Mouse (Mus musculus): ENCODE results near the gene Bmp3.

The Bmp3 gene

DNA sequence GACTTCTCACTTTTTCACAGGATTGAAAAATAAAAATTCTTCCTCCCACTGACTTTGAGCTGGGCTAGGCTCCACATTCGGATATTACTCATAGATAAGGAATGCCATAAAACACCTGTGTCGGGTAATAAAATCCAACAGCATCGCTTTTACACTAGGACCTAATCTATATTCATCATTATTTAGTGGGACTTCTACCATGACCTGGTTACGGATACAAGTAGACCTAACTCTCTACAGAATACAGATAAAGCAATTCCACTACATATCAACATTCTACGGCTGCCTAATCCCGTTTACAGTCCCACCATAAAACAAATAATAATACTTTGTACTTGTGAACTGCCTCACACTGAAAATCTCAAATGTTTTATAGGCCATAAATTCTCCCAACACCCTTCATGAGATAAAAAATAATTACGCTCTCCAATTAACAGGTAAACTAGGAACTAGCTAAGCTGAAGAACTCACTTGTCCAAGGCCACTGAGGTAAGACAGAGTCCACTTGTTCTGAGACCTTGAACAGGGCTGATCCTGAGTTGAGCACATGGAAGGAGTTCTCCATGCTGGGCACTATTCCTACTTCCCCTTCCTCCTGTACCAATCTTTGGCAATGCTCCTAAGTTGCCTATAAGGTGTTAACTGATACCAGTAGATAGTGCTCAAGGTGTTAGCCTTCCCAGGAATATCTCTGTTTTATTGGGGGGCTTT is 11.5 kb upstream of the Bmp3 start:
- Histone ChIP-seq H3K4me3 (replicated peaks; ENCODE audit: low read length) (no peak overlapping the region), H3K36me3 (ENCODE audit: insufficient read depth, low read length) (no peaks in the 10 kb centered on the region), H3K4me1 (replicated peaks; ENCODE audit: low read depth, low read length) (no peaks in the 10 kb centered on the region), H3K9me3 (ENCODE audit: low read length) (no peaks in the 10 kb centered on the region), H3K27me3 (ENCODE audit: insufficient read depth, low read length) (no peaks in the 10 kb centered on the region; the same call in 1 of the 2 replicates)
- no peak for TF ChIP-seq POU5F1 (IDR thresholded peaks at IDR 0.05; ENCODE audit: borderline replicate concordance, low read length)
- no peak for TF ChIP-seq NANOG (IDR thresholded peaks at IDR 0.05; ENCODE audit: borderline replicate concordance, low read length)
- no peak for TF ChIP-seq CTCF (conservative IDR thresholded peaks at IDR 0.05; ENCODE audit: low read length)

DNA sequence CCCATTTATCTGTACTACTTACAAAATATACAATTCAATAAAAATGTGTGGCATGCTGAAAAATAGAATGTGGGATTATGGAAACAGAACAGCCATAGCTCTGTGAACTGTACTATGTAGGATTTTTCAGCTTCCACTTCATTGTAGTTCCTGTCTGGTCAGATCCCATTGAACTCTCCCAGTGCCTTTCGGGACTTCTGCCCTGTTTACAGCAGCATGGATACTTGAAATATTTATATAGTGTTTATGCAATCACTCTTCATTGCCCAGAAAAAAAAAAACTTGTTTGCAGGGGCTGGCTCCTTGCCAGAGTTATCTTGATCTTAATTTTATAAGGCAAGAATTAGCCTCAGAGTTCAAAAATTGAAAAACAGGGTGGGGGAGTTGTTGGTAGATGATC is 9.6 kb upstream of the Bmp3 start:
- Histone ChIP-seq H3K9me3 (ENCODE audit: low read length) (no peaks in the 10 kb centered on the region), H3K4me1 (replicated peaks; ENCODE audit: low read depth, low read length) (no peaks in the 10 kb centered on the region), H3K4me3 (replicated peaks; ENCODE audit: low read length) (no peak overlapping the region), H3K36me3 (ENCODE audit: insufficient read depth, low read length) (no peaks in the 10 kb centered on the region), H3K27me3 (ENCODE audit: insufficient read depth, low read length) (no peaks in the 10 kb centered on the region; the same call in 1 of the 2 replicates)
- TF ChIP-seq POU5F1 (IDR thresholded peaks at IDR 0.05; ENCODE audit: borderline replicate concordance, low read length) = no peak
- TF ChIP-seq CTCF (conservative IDR thresholded peaks at IDR 0.05; ENCODE audit: low read length) = no peak
- TF ChIP-seq NANOG (IDR thresholded peaks at IDR 0.05; ENCODE audit: borderline replicate concordance, low read length) = no peak

GRCm38 (mm10) chr5:98854627-98855564 is 681 bp downstream of the Bmp3 start:
- peaks cover 57% of the 10 kb centered on the region for H3K27me3 ChIP-seq (ENCODE audit: insufficient read depth, low read length)

DNA sequence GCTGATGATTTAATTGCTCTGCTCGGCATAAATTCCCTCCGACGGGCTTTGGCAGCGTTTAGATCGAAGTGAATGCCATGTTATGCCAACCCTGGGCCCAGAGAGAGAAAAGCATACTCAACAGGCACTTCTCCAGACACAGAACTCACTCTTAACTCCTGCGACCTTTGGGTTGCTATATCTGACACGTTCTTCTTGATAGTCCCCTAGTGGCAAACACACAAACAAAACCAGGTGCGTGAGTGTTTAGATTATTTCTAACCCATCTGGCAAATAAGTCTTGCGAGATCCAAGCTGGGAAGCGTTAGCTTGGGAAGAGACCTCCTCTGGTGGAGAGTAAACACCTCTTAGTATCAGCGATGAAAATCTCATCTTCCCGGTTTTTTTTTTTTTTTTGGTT is 1.5 kb downstream of the Bmp3 start:
- no peaks in the 10 kb centered on the region for H3K36me3 ChIP-seq (ENCODE audit: insufficient read depth, low read length)
- H3K4me1 ChIP-seq (replicated peaks; ENCODE audit: low read depth, low read length) = peaks cover 10% of the 10 kb centered on the region; the same call in 1 of the 2 replicates
- H3K4me3 ChIP-seq (replicated peaks; ENCODE audit: low read length) = 0 out of 2 replicates have a peak overlapping the region, but pooled peaks have one; percentile 79
- TF ChIP-seq NANOG (IDR thresholded peaks at IDR 0.05; ENCODE audit: borderline replicate concordance, low read length) (no peak), CTCF (conservative IDR thresholded peaks at IDR 0.05; ENCODE audit: low read length) (no peak), POU5F1 (IDR thresholded peaks at IDR 0.05; ENCODE audit: borderline replicate concordance, low read length) (no peak)
- no peaks in the 10 kb centered on the region for H3K9me3 ChIP-seq (ENCODE audit: low read length)
- H3K27me3 ChIP-seq (ENCODE audit: insufficient read depth, low read length) = peaks cover 59% of the 10 kb centered on the region

More at GRCm38 (mm10) chr5:98854627-98855564, 681 bp downstream of the Bmp3 start:
- Histone ChIP-seq H3K9me3 (ENCODE audit: low read length) (no peaks in the 10 kb centered on the region), H3K4me1 (replicated peaks; ENCODE audit: low read depth, low read length) (peaks cover 10% of the 10 kb centered on the region; the same call in 1 of the 2 replicates), H3K36me3 (ENCODE audit: insufficient read depth, low read length) (no peaks in the 10 kb centered on the region), H3K4me3 (replicated peaks; ENCODE audit: low read length) (peak overlapping the region; percentile 79)
- TF ChIP-seq CTCF (conservative IDR thresholded peaks at IDR 0.05; ENCODE audit: low read length) = no peak
- no peak for TF ChIP-seq POU5F1 (IDR thresholded peaks at IDR 0.05; ENCODE audit: borderline replicate concordance, low read length)
- TF ChIP-seq NANOG (IDR thresholded peaks at IDR 0.05; ENCODE audit: borderline replicate concordance, low read length) = no peak

DNA sequence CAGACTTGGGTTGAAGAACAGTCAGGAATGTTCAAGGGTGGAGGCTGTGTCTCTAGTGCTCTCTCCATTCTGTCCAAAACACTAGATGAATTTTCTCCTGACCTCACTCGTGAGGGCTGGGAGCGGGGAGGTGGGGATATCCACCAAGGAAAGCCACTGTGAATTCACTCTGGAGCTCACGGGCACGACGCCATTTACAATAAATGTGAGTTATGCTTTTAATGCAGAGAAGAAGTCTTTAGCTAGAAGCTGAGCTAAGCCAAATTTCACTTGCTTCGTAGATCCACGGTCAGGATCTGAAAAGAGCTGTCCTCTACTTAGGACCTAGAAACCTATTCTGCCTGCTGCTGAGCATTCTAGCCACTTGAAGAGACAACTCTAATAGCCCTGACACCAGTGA is 2.1 kb downstream of the Bmp3 start:
- H3K9me3 ChIP-seq (ENCODE audit: low read length) = no peaks in the 10 kb centered on the region
- no peaks in the 10 kb centered on the region for H3K36me3 ChIP-seq (ENCODE audit: insufficient read depth, low read length)
- peaks cover 10% of the 10 kb centered on the region; the same call in 1 of the 2 replicates for H3K4me1 ChIP-seq (replicated peaks; ENCODE audit: low read depth, low read length)
- H3K27me3 ChIP-seq (ENCODE audit: insufficient read depth, low read length) = peaks cover 65% of the 10 kb centered on the region
- TF ChIP-seq NANOG (IDR thresholded peaks at IDR 0.05; ENCODE audit: borderline replicate concordance, low read length) = no peak
- TF ChIP-seq POU5F1 (IDR thresholded peaks at IDR 0.05; ENCODE audit: borderline replicate concordance, low read length) = no peak
- TF ChIP-seq CTCF (conservative IDR thresholded peaks at IDR 0.05; ENCODE audit: low read length) = no peak
- no peak overlapping the region for H3K4me3 ChIP-seq (replicated peaks; ENCODE audit: low read length)

GRCm38 (mm10) chr5:98863891-98864290 is 9.7 kb downstream of the Bmp3 start:
- Histone ChIP-seq H3K4me3 (replicated peaks; ENCODE audit: low read length) (no peak overlapping the region), H3K36me3 (ENCODE audit: insufficient read depth, low read length) (no peaks in the 10 kb centered on the region), H3K27me3 (ENCODE audit: insufficient read depth, low read length) (peaks cover 18% of the 10 kb centered on the region), H3K4me1 (replicated peaks; ENCODE audit: low read depth, low read length) (no peaks in the 10 kb centered on the region), H3K9me3 (ENCODE audit: low read length) (no peaks in the 10 kb centered on the region)
- no peak for TF ChIP-seq NANOG (IDR thresholded peaks at IDR 0.05; ENCODE audit: borderline replicate concordance, low read length)
- peak; percentile 26; the same call in 1 of the 2 replicates for TF ChIP-seq CTCF (conservative IDR thresholded peaks at IDR 0.05; ENCODE audit: low read length)

GRCm38 (mm10) chr5:98865146-98865545 is 10.9 kb downstream of the Bmp3 start:
- no peaks in the 10 kb centered on the region for H3K4me1 ChIP-seq (replicated peaks; ENCODE audit: low read depth, low read length)

DNA sequence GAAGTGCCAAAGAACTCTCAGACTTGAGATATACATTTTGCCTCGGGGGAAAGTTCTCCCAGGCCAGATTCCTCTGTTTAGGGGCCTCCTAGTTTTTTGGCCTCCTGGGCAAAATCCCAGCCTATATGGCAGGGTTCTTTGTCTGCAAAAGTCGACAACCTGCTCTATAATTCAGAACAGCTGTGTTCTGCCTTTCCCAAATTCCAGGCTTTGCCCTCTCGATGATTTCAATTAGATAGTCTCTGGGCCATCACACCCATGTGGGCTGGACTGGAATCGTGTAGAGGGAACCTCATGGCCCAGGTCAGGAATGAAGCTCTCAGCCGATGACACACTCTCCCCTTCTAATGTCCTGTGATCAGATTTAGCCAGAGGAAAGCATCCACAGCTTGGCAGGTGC is 21.8 kb downstream of the Bmp3 start:
- H3K4me1 ChIP-seq (replicated peaks; ENCODE audit: low read depth, low read length) = no peaks in the 10 kb centered on the region
- no peak overlapping the region for H3K4me3 ChIP-seq (replicated peaks; ENCODE audit: low read length)
- H3K9me3 ChIP-seq (ENCODE audit: low read length) = peaks cover under 1% of the 10 kb centered on the region; the same call in 1 of the 2 replicates
- no peak for TF ChIP-seq POU5F1 (IDR thresholded peaks at IDR 0.05; ENCODE audit: borderline replicate concordance, low read length)
- no peak for TF ChIP-seq CTCF (conservative IDR thresholded peaks at IDR 0.05; ENCODE audit: low read length)
- TF ChIP-seq NANOG (IDR thresholded peaks at IDR 0.05; ENCODE audit: borderline replicate concordance, low read length) = no peak
- H3K36me3 ChIP-seq (ENCODE audit: insufficient read depth, low read length) = no peaks in the 10 kb centered on the region
- H3K27me3 ChIP-seq (ENCODE audit: insufficient read depth, low read length) = peaks cover 5% of the 10 kb centered on the region; the same call in 1 of the 2 replicates

More at GRCm38 (mm10) chr5:98865146-98865545, 10.9 kb downstream of the Bmp3 start:
- Histone ChIP-seq H3K9me3 (ENCODE audit: low read length) (0 out of 2 replicates have a peak, but pooled peaks cover 6% of the 10 kb centered on the region), H3K36me3 (ENCODE audit: insufficient read depth, low read length) (no peaks in the 10 kb centered on the region), H3K27me3 (ENCODE audit: insufficient read depth, low read length) (peaks cover 18% of the 10 kb centered on the region), H3K4me3 (replicated peaks; ENCODE audit: low read length) (no peak overlapping the region)
- no peak for TF ChIP-seq CTCF (conservative IDR thresholded peaks at IDR 0.05; ENCODE audit: low read length)
- no peak for TF ChIP-seq POU5F1 (IDR thresholded peaks at IDR 0.05; ENCODE audit: borderline replicate concordance, low read length)
- no peak for TF ChIP-seq NANOG (IDR thresholded peaks at IDR 0.05; ENCODE audit: borderline replicate concordance, low read length)

Measured in E14TG2a.4 (cell line).